Mouse (Mus musculus) neural tube, embryonic 11.5 days (tissue): ENCODE results near the gene Cds1. TPM values are rescaled to one million over a fixed set of nuclear protein-coding genes. Genes with fewer than 3 reads are reported as not detected.

Source experiments
- ATAC-seq: fragments of 200-750 bp; cut with Nextera tagmentation; 2 replicates; pipeline ENCODE4 v1.8.0; 2017; ENCODE audit warnings: moderate number of reproducible peaks, mild to moderate bottlenecking, moderate TSS enrichment, moderate library complexity; ENCODE audit not compliant: insufficient read depth, low FRiP score, low TSS enrichment
- DNase-seq: peaks from one replicate; pipeline ENCODE4 v3.0.0-alpha.2; 2015; ENCODE audit warnings: low spot score
- H3K27ac ChIP-seq: fragments of 300-500 bp; sonication (generic); 2 replicates; pipeline ENCODE4 v1.5.1; 2014; ENCODE audit warnings: low read depth, mild to moderate bottlenecking, low read length
- H3K27me3 ChIP-seq: fragments of 300-500 bp; sonication (generic); 2 replicates; pipeline ENCODE4 v1.6.1; 2014; ENCODE audit warnings: mild to moderate bottlenecking, low read length, mixed read lengths; ENCODE audit not compliant: control insufficient read depth, insufficient read depth
- H3K36me3 ChIP-seq: fragments of 300-500 bp; sonication (generic); 2 replicates; pipeline ENCODE4 v1.6.1; 2014; ENCODE audit warnings: mild to moderate bottlenecking, low read length, moderate library complexity, mixed read lengths; ENCODE audit not compliant: control insufficient read depth, insufficient read depth
- H3K4me1 ChIP-seq: fragments of 300-500 bp; sonication (generic); 2 replicates; pipeline ENCODE4 v1.6.1; 2014; ENCODE audit warnings: low read length, mixed read lengths; ENCODE audit not compliant: control insufficient read depth, insufficient read depth
- H3K4me2 ChIP-seq: fragments of 300-500 bp; sonication (generic); 2 replicates; pipeline ENCODE4 v1.6.1; 2014; ENCODE audit warnings: low read depth, mild to moderate bottlenecking, moderate library complexity
- H3K4me3 ChIP-seq: fragments of 300-500 bp; sonication (generic); 2 replicates; pipeline ENCODE4 v1.5.1; 2014; ENCODE audit warnings: low read depth, low read length
- H3K9ac ChIP-seq: fragments of 300-500 bp; sonication (generic); 2 replicates; pipeline ENCODE4 v1.6.1; 2014; ENCODE audit warnings: mild to moderate bottlenecking, low read length
- H3K9me3 ChIP-seq: fragments of 300-500 bp; sonication (generic); 2 replicates; pipeline ENCODE4 v1.6.1; 2016; ENCODE audit warnings: low read length; ENCODE audit not compliant: control insufficient read depth
- WGBS: fragments of 180-500 bp; shearing (Covaris S2); extraction: QIAGEN DNeasy Blood & Tissue Kit; methylation state at CpG from one replicate; pipeline ENCODE4 v1.1.7; 2014; 5-methylcytosine and 5-hydroxymethylcytosine counted together
- polyA plus RNA-seq: library from polyadenylated mRNA; unstranded; fragments of >200 nt; fragmentation: Nextera tagmentation; extraction: Ambion mirVana; gene quantifications from 2 replicates; pipeline ENCODE4 v1.2.1, GENCODE M21; 2014

The Cds1 gene
- polyA plus RNA-seq, 1 experiment from 2014 or later = 0.90 TPM

DNA sequence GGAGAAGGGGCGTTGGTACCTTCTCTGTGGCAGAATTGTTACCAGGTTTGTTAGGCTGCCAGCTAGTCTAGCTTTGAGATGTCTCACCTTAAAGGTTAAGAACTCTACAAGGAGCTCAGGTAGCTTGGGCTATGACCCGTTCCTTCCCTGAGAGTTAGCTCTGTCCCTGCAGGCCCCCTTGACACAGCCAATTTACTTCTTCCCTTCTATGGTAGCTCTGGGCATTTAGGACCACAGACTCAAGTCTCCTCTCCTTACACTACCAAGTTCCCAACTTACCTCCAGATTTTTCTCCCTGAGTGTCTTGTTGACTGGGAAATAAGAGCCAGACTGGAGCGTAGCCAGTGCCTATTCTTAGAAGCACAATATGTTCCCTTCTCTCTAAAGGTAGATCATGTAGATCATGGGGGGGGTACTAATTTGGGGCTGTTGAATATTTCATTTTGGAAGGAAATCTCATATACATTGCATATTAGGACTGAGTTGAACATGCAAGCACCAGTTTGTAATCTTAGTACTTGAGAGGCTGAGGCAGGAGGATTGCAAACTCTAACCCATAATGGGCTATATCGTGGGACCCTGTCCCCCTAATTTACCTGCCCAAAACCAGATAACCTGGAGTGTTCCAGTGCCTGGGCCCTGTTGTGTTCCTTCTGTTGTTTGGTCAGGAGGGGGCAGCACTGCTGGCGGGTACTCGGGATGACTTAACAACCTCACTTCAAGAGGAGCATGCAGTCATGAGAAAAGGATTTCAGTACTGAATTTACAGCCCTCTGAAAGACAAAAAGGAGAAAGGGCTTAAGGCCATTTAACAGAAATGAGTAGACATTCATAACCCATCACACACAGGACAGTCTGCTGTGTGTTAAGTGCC lies 46.6 kb downstream of the Cds1 start:
- H3K9me3 ChIP-seq = no peaks in the 10 kb centered on the region
- no peaks in the 10 kb centered on the region for H3K4me1 ChIP-seq
- DNase-seq (no peak), ATAC-seq (no peak)
- 91% methylated on average over 6 of the region's 6 CpGs for WGBS
- H3K27ac ChIP-seq = no peak overlapping the region
- no peak overlapping the region for H3K4me2 ChIP-seq
- no peaks in the 10 kb centered on the region for H3K27me3 ChIP-seq
- no peak overlapping the region for H3K9ac ChIP-seq
- no peaks in the 10 kb centered on the region for H3K36me3 ChIP-seq
- no peak overlapping the region for H3K4me3 ChIP-seq

GRCm38 (mm10) chr5:101816822-101817221 lies 51.9 kb downstream of the Cds1 start:
- Histone ChIP-seq H3K36me3 (no peaks in the 10 kb centered on the region), H3K4me3 (no peak overlapping the region), H3K4me1 (no peaks in the 10 kb centered on the region; the same call in 1 of the 2 replicates), H3K9me3 (no peaks in the 10 kb centered on the region), H3K4me2 (no peak overlapping the region), H3K9ac (no peak overlapping the region), H3K27me3 (no peaks in the 10 kb centered on the region), H3K27ac (no peak overlapping the region)
- 63% methylated on average over 7 of the region's 7 CpGs for WGBS
- no peak for DNase-seq
- no peak for ATAC-seq

DNA sequence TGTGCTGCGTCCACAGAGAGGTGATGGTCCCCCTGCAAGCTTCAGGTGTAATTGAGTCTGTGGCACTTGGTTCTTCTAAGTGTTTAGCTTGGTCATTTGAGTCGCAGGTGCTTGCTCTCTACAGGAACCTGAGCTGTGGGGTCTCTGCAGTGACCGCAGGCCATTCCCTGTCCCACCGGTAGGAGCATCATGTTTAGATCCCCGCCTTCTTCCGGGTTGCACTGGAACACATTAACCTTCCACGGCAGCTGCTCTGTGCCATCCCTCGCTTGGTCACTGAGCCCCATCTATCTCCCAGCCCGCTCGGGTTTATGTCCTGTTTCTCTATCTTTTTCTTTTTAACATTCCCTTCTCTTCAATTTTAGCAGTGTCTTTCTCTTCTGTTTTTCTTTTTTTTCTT lies 54.3 kb downstream of the Cds1 start:
- ATAC-seq = no peak
- H3K4me3 ChIP-seq = no peak overlapping the region

DNA sequence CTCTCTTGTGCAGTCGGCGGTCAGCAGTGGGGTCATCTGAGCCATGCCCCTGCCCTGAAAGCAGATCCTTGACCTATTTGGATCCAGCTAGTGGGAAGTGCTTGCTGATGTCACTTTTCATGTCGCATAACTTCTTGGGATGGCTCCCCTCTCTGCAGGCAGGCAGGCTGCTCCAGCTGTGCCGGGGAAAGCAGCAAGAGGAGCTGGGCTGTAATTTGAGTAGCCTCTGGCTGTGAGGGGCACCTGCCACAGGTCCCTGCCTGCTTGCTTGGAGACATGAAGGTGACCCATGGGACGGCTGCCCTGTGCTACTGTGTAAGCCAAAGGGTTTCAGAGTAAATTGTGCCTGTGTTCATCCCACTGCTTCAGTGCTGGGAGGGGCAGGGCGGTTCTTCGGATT lies 54.9 kb downstream of the Cds1 start:
- no peaks in the 10 kb centered on the region; the same call in 1 of the 2 replicates for H3K4me1 ChIP-seq
- ATAC-seq (no peak), DNase-seq (no peak)
- H3K27ac ChIP-seq = no peak overlapping the region
- H3K36me3 ChIP-seq = no peaks in the 10 kb centered on the region
- no peaks in the 10 kb centered on the region for H3K9me3 ChIP-seq
- H3K4me3 ChIP-seq = no peak overlapping the region
- H3K4me2 ChIP-seq = no peak overlapping the region
- H3K27me3 ChIP-seq = no peaks in the 10 kb centered on the region
- 13% methylated on average over 7 of the region's 7 CpGs for WGBS
- H3K9ac ChIP-seq = no peak overlapping the region

More for the DNA sequence above, 54.3 kb downstream of the Cds1 start:
- H3K27ac ChIP-seq = no peak overlapping the region
- DNase-seq = no peak
- 52% methylated on average over 10 of the region's 10 CpGs for WGBS
- no peaks in the 10 kb centered on the region for H3K36me3 ChIP-seq
- no peaks in the 10 kb centered on the region; the same call in 1 of the 2 replicates for H3K4me1 ChIP-seq
- H3K27me3 ChIP-seq = no peaks in the 10 kb centered on the region
- no peaks in the 10 kb centered on the region for H3K9me3 ChIP-seq
- H3K4me2 ChIP-seq = no peak overlapping the region
- H3K9ac ChIP-seq = no peak overlapping the region

DNA sequence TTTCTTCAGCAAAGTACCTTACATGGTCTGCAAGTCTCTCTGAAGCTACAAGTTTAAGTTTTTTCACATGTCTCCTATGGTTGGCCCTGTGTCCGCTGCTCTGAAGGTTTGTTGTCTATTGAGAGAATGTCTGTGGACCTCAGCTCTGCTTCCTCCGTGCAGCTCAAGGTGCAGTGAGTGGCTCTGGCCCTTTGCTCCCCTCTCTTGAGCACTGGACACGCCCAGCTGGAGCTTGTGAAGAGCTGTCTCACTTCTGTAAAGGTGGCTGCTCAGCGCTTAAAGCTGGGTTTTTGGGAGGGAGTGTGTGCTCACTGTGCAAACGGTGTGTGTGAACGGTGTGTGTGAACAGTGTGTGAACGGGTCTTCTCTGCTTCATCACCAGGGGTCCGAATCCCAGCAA lies 56.1 kb downstream of the Cds1 start:
- ATAC-seq (no peak), DNase-seq (no peak)
- Histone ChIP-seq H3K4me2 (no peak overlapping the region), H3K4me1 (no peaks in the 10 kb centered on the region; the same call in 1 of the 2 replicates), H3K9me3 (no peaks in the 10 kb centered on the region), H3K36me3 (no peaks in the 10 kb centered on the region), H3K27ac (no peak overlapping the region), H3K9ac (no peak overlapping the region), H3K4me3 (no peak overlapping the region), H3K27me3 (no peaks in the 10 kb centered on the region)
- 69% methylated on average over 8 of the region's 8 CpGs for WGBS

GRCm38 (mm10) chr5:101821491-101822310 lies 56.8 kb downstream of the Cds1 start:
- DNase-seq (no peak), ATAC-seq (no peak)
- Histone ChIP-seq H3K4me1 (peaks cover 3% of the 10 kb centered on the region; the same call in 1 of the 2 replicates), H3K4me3 (no peak overlapping the region), H3K4me2 (no peak overlapping the region), H3K9me3 (no peaks in the 10 kb centered on the region), H3K27ac (no peak overlapping the region), H3K36me3 (no peaks in the 10 kb centered on the region), H3K27me3 (no peaks in the 10 kb centered on the region), H3K9ac (no peak overlapping the region)
- WGBS = 60% methylated on average over 17 of the region's 17 CpGs

- H3K4me1 ChIP-seq = peaks cover 3% of the 10 kb centered on the region; the same call in 1 of the 2 replicates
- no peaks in the 10 kb centered on the region for H3K9me3 ChIP-seq
- no peak overlapping the region for H3K4me3 ChIP-seq
- no peak for DNase-seq
- no peaks in the 10 kb centered on the region for H3K36me3 ChIP-seq
- 53% methylated on average over 6 of the region's 6 CpGs for WGBS
- no peaks in the 10 kb centered on the region for H3K27me3 ChIP-seq
- no peak for ATAC-seq
- no peak overlapping the region for H3K9ac ChIP-seq
- H3K27ac ChIP-seq = no peak overlapping the region
- H3K4me2 ChIP-seq = no peak overlapping the region
Observed at GRCm38 (mm10) chr5:101822311-101822670, 57.4 kb downstream of the Cds1 start.

GRCm38 (mm10) chr5:101825111-101825911 lies 60.4 kb downstream of the Cds1 start:
- H3K27me3 ChIP-seq = no peaks in the 10 kb centered on the region
- peak; percentile 42 for DNase-seq
- H3K27ac ChIP-seq = no peak overlapping the region
- H3K9me3 ChIP-seq = no peaks in the 10 kb centered on the region
- no peak for ATAC-seq
- H3K4me2 ChIP-seq = 0 out of 2 replicates have a peak overlapping the region, but pooled peaks have one; percentile 2
- H3K4me3 ChIP-seq = no peak overlapping the region
- WGBS = 22% methylated on average over 13 of the region's 13 CpGs
- H3K4me1 ChIP-seq = peaks cover 3% of the 10 kb centered on the region; the same call in 1 of the 2 replicates
- no peaks in the 10 kb centered on the region for H3K36me3 ChIP-seq
- H3K9ac ChIP-seq = no peak overlapping the region
